31 mouse cellular contexts compared by ENCODE assay signal in the genomic region with DNA sequence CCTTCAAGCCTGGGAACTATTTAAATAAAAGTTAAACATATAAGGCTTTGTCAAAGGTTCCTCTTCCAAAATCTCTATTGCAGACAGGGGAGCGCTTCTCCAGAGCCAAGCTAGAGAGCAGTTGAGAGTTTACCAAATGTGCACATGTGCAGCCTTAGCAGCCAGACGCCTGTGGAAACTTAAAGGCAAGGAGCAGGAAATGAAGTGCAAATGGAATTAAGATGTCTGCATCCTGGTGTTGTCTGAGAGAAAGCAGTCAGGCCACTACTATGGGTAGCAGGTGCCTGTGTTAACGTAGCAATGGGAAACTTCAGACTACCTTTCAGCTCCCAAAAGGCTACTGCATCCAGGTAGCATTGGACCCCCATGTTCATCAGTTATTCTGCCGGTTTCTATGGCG.
DNase-seq lines count a peak whose midpoint lies in the region; ATAC-seq and TF ChIP-seq lines count a peak whose summit lies in the region.
"Had no signal": no experiment of that assay in that cellular context is flagged by ENCODE, and none has a peak within 500 bp of the region (broad histone marks: within the 10 kb centered on the region; RNA-seq: fewer than 3 reads in every experiment).

No protein-coding gene starts in this region.

- H3K4me3 ChIP-seq in embryonic facial prominence, embryonic 14.5 days (ENCODE audit: low read depth, low read length) = no peak overlapping the region
- no peak overlapping the region for H3K4me3 ChIP-seq in embryonic facial prominence, embryonic 10.5 days
- no peak overlapping the region for H3K4me3 ChIP-seq in intestine, embryonic 14.5 days (ENCODE audit: low read depth, low read length)
- no peak overlapping the region for H3K4me3 ChIP-seq in intestine, embryonic 16.5 days (ENCODE audit: low read length)
- H3K4me3 ChIP-seq in neural tube, embryonic 13.5 days = no peak overlapping the region
- no peak overlapping the region for H3K4me3 ChIP-seq in neural tube, embryonic 15.5 days (replicated peaks)
- H3K4me3 ChIP-seq in layer of hippocampus, adult 2 months = no peak overlapping the region
- H3K4me3 ChIP-seq: gastrocnemius, adult 2 months; heart, adult 2 months; heart, embryonic 12.5 days; intestine, embryonic 15.5 days; limb, embryonic 12.5 days; liver, embryonic 12.5 days; stomach, embryonic 15.5 days had no signal

- no peak overlapping the region for H3K4me2 ChIP-seq in embryonic facial prominence, embryonic 14.5 days (ENCODE audit: low read depth, low read length)
- H3K4me2 ChIP-seq in intestine, embryonic 14.5 days (ENCODE audit: low read length) = no peak overlapping the region
- H3K4me2 ChIP-seq in intestine, embryonic 16.5 days (ENCODE audit: low read depth, low read length) = no peak overlapping the region
- H3K4me2 ChIP-seq in neural tube, embryonic 13.5 days = no peak overlapping the region
- H3K4me2 ChIP-seq in neural tube, embryonic 15.5 days = no peak overlapping the region
- H3K4me2 ChIP-seq: heart, embryonic 12.5 days; intestine, embryonic 15.5 days; limb, embryonic 12.5 days; liver, embryonic 12.5 days; stomach, embryonic 15.5 days had no signal

- peak; percentile 42 for DNase-seq in embryonic facial prominence, embryonic 14.5 days (ENCODE audit: low spot score)
- no peak for DNase-seq in embryonic facial prominence, embryonic 10.5 days (ENCODE audit: low spot score)
- peak; percentile 32 for DNase-seq in intestine, embryonic 14.5 days (ENCODE audit: low spot score)
- no peak for DNase-seq in layer of hippocampus, adult 2 months (ENCODE audit: low spot score in 2 of 2)
- DNase-seq in cerebellum, postnatal 10 days = no peak
- DNase-seq: adrenal gland, adult 2 months; adrenal gland, postnatal 36 days; cerebellum, adult 18-20 months; cerebellum, postnatal 25 days; gastrocnemius, adult 2 months; gastrocnemius, postnatal 36 days; heart, adult 2 months; kidney, adult 8-10 months; layer of hippocampus, adult 9-11 months; liver, postnatal 0 days; lung, postnatal 36 days; right cerebral cortex, postnatal 25 days; thymus, adult 18-20 months; thymus, postnatal 36 days had no signal

- 64% methylated on average over 5 of the region's 5 CpGs for WGBS in embryonic facial prominence, embryonic 14.5 days
- 79% methylated on average over 5 of the region's 5 CpGs for WGBS in embryonic facial prominence, embryonic 10.5 days
- 71% methylated on average over 5 of the region's 5 CpGs for WGBS in intestine, embryonic 14.5 days
- WGBS in intestine, embryonic 16.5 days = 68% methylated on average over 5 of the region's 5 CpGs
- WGBS in neural tube, embryonic 13.5 days = 74% methylated on average over 5 of the region's 5 CpGs
- 76% methylated on average over 5 of the region's 5 CpGs for WGBS in neural tube, embryonic 15.5 days

- no peaks in the 10 kb centered on the region for H3K36me3 ChIP-seq in embryonic facial prominence, embryonic 14.5 days (ENCODE audit: control insufficient read depth, insufficient read depth, low read length)
- no peaks in the 10 kb centered on the region for H3K36me3 ChIP-seq in embryonic facial prominence, embryonic 10.5 days (replicated peaks)
- H3K36me3 ChIP-seq in intestine, embryonic 14.5 days (ENCODE audit: control insufficient read depth, insufficient read depth, low read length) = no peaks in the 10 kb centered on the region
- H3K36me3 ChIP-seq in intestine, embryonic 16.5 days (ENCODE audit: control insufficient read depth, insufficient read depth, low read length) = no peaks in the 10 kb centered on the region
- H3K36me3 ChIP-seq in neural tube, embryonic 13.5 days = no peaks in the 10 kb centered on the region
- no peaks in the 10 kb centered on the region for H3K36me3 ChIP-seq in neural tube, embryonic 15.5 days
- H3K36me3 ChIP-seq: heart, embryonic 12.5 days; intestine, embryonic 15.5 days; limb, embryonic 12.5 days; liver, embryonic 12.5 days; stomach, embryonic 15.5 days had no signal

- no peaks in the 10 kb centered on the region for H3K9me3 ChIP-seq in embryonic facial prominence, embryonic 14.5 days (ENCODE audit: control insufficient read depth, low read length)
- no peaks in the 10 kb centered on the region for H3K9me3 ChIP-seq in embryonic facial prominence, embryonic 10.5 days
- no peaks in the 10 kb centered on the region for H3K9me3 ChIP-seq in intestine, embryonic 14.5 days (ENCODE audit: control insufficient read depth, low read length)
- no peaks in the 10 kb centered on the region for H3K9me3 ChIP-seq in intestine, embryonic 16.5 days (ENCODE audit: control insufficient read depth, low read length)
- no peaks in the 10 kb centered on the region for H3K9me3 ChIP-seq in neural tube, embryonic 13.5 days
- H3K9me3 ChIP-seq in neural tube, embryonic 15.5 days (replicated peaks) = no peaks in the 10 kb centered on the region
- H3K9me3 ChIP-seq: heart, embryonic 12.5 days; intestine, embryonic 15.5 days; limb, embryonic 12.5 days; liver, embryonic 12.5 days; stomach, embryonic 15.5 days had no signal

- H3K27ac ChIP-seq in embryonic facial prominence, embryonic 14.5 days (replicated peaks; ENCODE audit: low read depth, low read length) = no peak overlapping the region
- no peak overlapping the region for H3K27ac ChIP-seq in embryonic facial prominence, embryonic 10.5 days (replicated peaks)
- no peak overlapping the region for H3K27ac ChIP-seq in intestine, embryonic 14.5 days (ENCODE audit: low read depth)
- H3K27ac ChIP-seq in intestine, embryonic 16.5 days (ENCODE audit: low read length) = no peak overlapping the region
- peak overlapping the region; percentile 46; the same call in 1 of the 2 replicates for H3K27ac ChIP-seq in neural tube, embryonic 13.5 days (replicated peaks)
- H3K27ac ChIP-seq in neural tube, embryonic 15.5 days (replicated peaks) = no peak overlapping the region
- H3K27ac ChIP-seq in layer of hippocampus, adult 2 months = no peak overlapping the region
- H3K27ac ChIP-seq: gastrocnemius, adult 2 months; heart, adult 2 months; intestine, embryonic 15.5 days; kidney, postnatal 0 days; limb, embryonic 12.5 days; liver, embryonic 12.5 days; stomach, embryonic 15.5 days had no signal

- TF ChIP-seq CTCF in layer of hippocampus, adult 2 months (conservative IDR thresholded peaks at IDR 0.05) = no peak

- no peaks in the 10 kb centered on the region for H3K27me3 ChIP-seq in embryonic facial prominence, embryonic 14.5 days (replicated peaks; ENCODE audit: control insufficient read depth, insufficient read depth, low read length)
- no peaks in the 10 kb centered on the region for H3K27me3 ChIP-seq in embryonic facial prominence, embryonic 10.5 days (replicated peaks; ENCODE audit: low read depth, poor library complexity, severe bottlenecking)
- H3K27me3 ChIP-seq in intestine, embryonic 14.5 days (replicated peaks; ENCODE audit: control insufficient read depth, insufficient read depth, low read length) = no peaks in the 10 kb centered on the region
- no peaks in the 10 kb centered on the region for H3K27me3 ChIP-seq in intestine, embryonic 16.5 days (replicated peaks; ENCODE audit: control insufficient read depth, insufficient read depth, low read length)
- no peaks in the 10 kb centered on the region for H3K27me3 ChIP-seq in neural tube, embryonic 13.5 days
- no peaks in the 10 kb centered on the region for H3K27me3 ChIP-seq in neural tube, embryonic 15.5 days (replicated peaks)
- H3K27me3 ChIP-seq: CH12.LX; heart, embryonic 12.5 days; intestine, embryonic 15.5 days; liver, embryonic 12.5 days; stomach, embryonic 15.5 days had no signal

- no peak overlapping the region for H3K9ac ChIP-seq in embryonic facial prominence, embryonic 14.5 days (ENCODE audit: low read depth, low read length)
- H3K9ac ChIP-seq in intestine, embryonic 14.5 days (ENCODE audit: low read length) = no peak overlapping the region
- no peak overlapping the region for H3K9ac ChIP-seq in intestine, embryonic 16.5 days (ENCODE audit: low read depth, low read length)
- no peak overlapping the region for H3K9ac ChIP-seq in neural tube, embryonic 13.5 days
- no peak overlapping the region for H3K9ac ChIP-seq in neural tube, embryonic 15.5 days (replicated peaks)
- H3K9ac ChIP-seq: heart, embryonic 12.5 days; intestine, embryonic 15.5 days; limb, embryonic 12.5 days; liver, embryonic 12.5 days; liver, postnatal 0 days; stomach, embryonic 15.5 days had no signal

- no peak for ATAC-seq in embryonic facial prominence, embryonic 14.5 days (ENCODE audit: low read depth)
- no peak for ATAC-seq in intestine, embryonic 14.5 days (replicated peaks; ENCODE audit: low FRiP score, low TSS enrichment, low read depth)
- no peak for ATAC-seq in intestine, embryonic 16.5 days
- ATAC-seq in neural tube, embryonic 13.5 days (ENCODE audit: low read depth) = no peak
- ATAC-seq in neural tube, embryonic 15.5 days (ENCODE audit: low FRiP score) = no peak
- ATAC-seq: activated CD4-positive, CD25-positive, alpha-beta regulatory T cell, adult 4 months; forebrain, embryonic 14.5 days; intestine, embryonic 15.5 days; liver, embryonic 12.5 days; liver, postnatal 0 days had no signal

- no peaks in the 10 kb centered on the region for H3K4me1 ChIP-seq in embryonic facial prominence, embryonic 14.5 days (ENCODE audit: control insufficient read depth, insufficient read depth, low read length)
- peaks cover 14% of the 10 kb centered on the region for H3K4me1 ChIP-seq in embryonic facial prominence, embryonic 10.5 days
- H3K4me1 ChIP-seq in intestine, embryonic 14.5 days (replicated peaks; ENCODE audit: control insufficient read depth, insufficient read depth, low read length) = no peaks in the 10 kb centered on the region
- no peaks in the 10 kb centered on the region for H3K4me1 ChIP-seq in intestine, embryonic 16.5 days (ENCODE audit: control insufficient read depth, insufficient read depth, low read length)
- peaks cover 16% of the 10 kb centered on the region for H3K4me1 ChIP-seq in neural tube, embryonic 13.5 days (replicated peaks)
- peaks cover 11% of the 10 kb centered on the region for H3K4me1 ChIP-seq in neural tube, embryonic 15.5 days
- H3K4me1 ChIP-seq: heart, embryonic 12.5 days; intestine, embryonic 15.5 days; liver, embryonic 12.5 days; stomach, embryonic 15.5 days had no signal

Comparison
In these comparisons a context has a peak if more than half of its experiments do, and no peak if none do; other contexts are left out.
1. DNase-seq: peak in embryonic facial prominence, embryonic 14.5 days (single experiment) and intestine, embryonic 14.5 days (single experiment); none in embryonic facial prominence, embryonic 10.5 days (single experiment), layer of hippocampus, adult 2 months (0 of 2) and cerebellum, postnatal 10 days (0 of 2).